Mouse (Mus musculus) forebrain, embryonic 14.5 days (tissue): ENCODE results near the gene Far2. TPM values are rescaled to one million over a fixed set of nuclear protein-coding genes. Genes with fewer than 3 reads are reported as not detected.
"Not testable (repeated sequence)": the region's sequence is repeated elsewhere in the genome, so short reads cannot be mapped to it uniquely, and the experiment has no call there.

Source experiments
- ATAC-seq: fragments of 200-750 bp; cut with Nextera tagmentation; 2 replicates; pipeline ENCODE4 v1.8.0; 2017; ENCODE audit warnings: mild to moderate bottlenecking, moderate library complexity
- DNase-seq: peaks from one replicate; pipeline ENCODE4 v3.0.0-alpha.2; 2015; ENCODE audit warnings: low spot score
- H3K27ac ChIP-seq: fragments of 300-500 bp; sonication (generic); 2 replicates; pipeline ENCODE4 v1.5.1; 2014; ENCODE audit warnings: low read depth, mild to moderate bottlenecking, control low read depth, low read length, moderate library complexity
- H3K27me3 ChIP-seq: fragments of 300-500 bp; sonication (generic); replicated peaks from 2 replicates; pipeline ENCODE4 v1.6.1; 2014; ENCODE audit warnings: low read length, control low read depth, mixed read lengths; ENCODE audit not compliant: control insufficient read depth, insufficient read depth
- H3K36me3 ChIP-seq: fragments of 300-500 bp; sonication (generic); 2 replicates; pipeline ENCODE4 v1.6.1; 2014; ENCODE audit warnings: low read length, control low read depth; ENCODE audit not compliant: control insufficient read depth, insufficient read depth
- H3K4me1 ChIP-seq: fragments of 300-500 bp; sonication (generic); 2 replicates; pipeline ENCODE4 v1.6.1; 2014; ENCODE audit warnings: antibody characterized with exemption, low read length, control low read depth; ENCODE audit not compliant: control insufficient read depth, insufficient read depth
- H3K4me2 ChIP-seq: fragments of 300-500 bp; sonication (generic); 2 replicates; pipeline ENCODE4 v1.6.1; 2014; ENCODE audit warnings: mild to moderate bottlenecking, control low read depth, low read length
- H3K4me3 ChIP-seq: fragments of 300-500 bp; sonication (generic); 2 replicates; pipeline ENCODE4 v1.5.1; 2014; ENCODE audit warnings: low read depth, low read length, control low read depth
- H3K9ac ChIP-seq: fragments of 300-500 bp; sonication (generic); 2 replicates; pipeline ENCODE4 v1.6.1; 2014; ENCODE audit warnings: mild to moderate bottlenecking, low read length, control low read depth, moderate library complexity
- H3K9me3 ChIP-seq: fragments of 300-500 bp; sonication (generic); replicated peaks from 2 replicates; pipeline ENCODE4 v1.6.1; 2016; ENCODE audit warnings: low read length, control low read depth, mixed read lengths; ENCODE audit not compliant: control insufficient read depth
- WGBS: fragments of 180-500 bp; shearing (Covaris S2); extraction: QIAGEN DNeasy Blood & Tissue Kit; methylation state at CpG from one replicate; pipeline ENCODE4 v1.1.7; 2014; 5-methylcytosine and 5-hydroxymethylcytosine counted together
- polyA plus RNA-seq: library from polyadenylated mRNA; unstranded; fragments of >200 nt; fragmentation: Nextera tagmentation; extraction: Ambion mirVana; gene quantifications from 2 replicates; pipeline ENCODE4 v1.2.1, GENCODE M21; 2014

Gene Far2
- polyA plus RNA-seq, 1 experiment from 2014 or later, result 8.6 TPM

- WGBS, result 56% methylated on average over 8 of the region's 8 CpGs
- DNase-seq (no peak), ATAC-seq (0 out of 2 replicates have a peak, but pooled peaks have one; percentile 20)
- Histone ChIP-seq H3K36me3 (no peaks in the 10 kb centered on the region), H3K4me1 (peaks cover 3% of the 10 kb centered on the region; the same call in 1 of the 2 replicates), H3K9ac (no peak overlapping the region), H3K4me2 (no peak overlapping the region), H3K27me3 (no peaks in the 10 kb centered on the region), H3K9me3 (no peaks in the 10 kb centered on the region), H3K27ac (no peak overlapping the region), H3K4me3 (no peak overlapping the region)
These were observed 61.8 kb downstream of the Far2 start for GRCm38 (mm10) chr6:148108741-148109472.

GRCm38 (mm10) chr6:148110996-148111633, 64.1 kb downstream of the Far2 start:
- DNase-seq (no peak), ATAC-seq (no peak)
- Histone ChIP-seq H3K4me3 (no peak overlapping the region), H3K4me1 (peaks cover 3% of the 10 kb centered on the region; the same call in 1 of the 2 replicates), H3K9ac (no peak overlapping the region), H3K27ac (no peak overlapping the region), H3K27me3 (no peaks in the 10 kb centered on the region), H3K36me3 (no peaks in the 10 kb centered on the region), H3K4me2 (no peak overlapping the region), H3K9me3 (no peaks in the 10 kb centered on the region)
- WGBS, result 93% methylated on average over 2 of the region's 2 CpGs

GRCm38 (mm10) chr6:148116371-148116770, 69.3 kb downstream of the Far2 start:
- Histone ChIP-seq H3K4me1 (no peaks in the 10 kb centered on the region), H3K27me3 (no peaks in the 10 kb centered on the region), H3K27ac (no peak overlapping the region), H3K36me3 (no peaks in the 10 kb centered on the region), H3K9me3 (no peaks in the 10 kb centered on the region), H3K9ac (no peak overlapping the region), H3K4me2 (no peak overlapping the region), H3K4me3 (no peak overlapping the region)
- no peak for ATAC-seq
- WGBS, result 89% methylated on average over 5 of the region's 5 CpGs
- no peak for DNase-seq

- Histone ChIP-seq H3K36me3 (no peaks in the 10 kb centered on the region), H3K9ac (no peak overlapping the region), H3K27ac (no peak overlapping the region), H3K9me3 (no peaks in the 10 kb centered on the region), H3K4me2 (no peak overlapping the region), H3K4me3 (no peak overlapping the region), H3K27me3 (no peaks in the 10 kb centered on the region), H3K4me1 (no peaks in the 10 kb centered on the region)
- WGBS, result 67% methylated on average over 3 of the region's 3 CpGs
- ATAC-seq (no peak), DNase-seq (no peak)
These were observed 69.8 kb downstream of the Far2 start for GRCm38 (mm10) chr6:148116907-148117306.

- Histone ChIP-seq H3K9me3 (no peaks in the 10 kb centered on the region), H3K27me3 (no peaks in the 10 kb centered on the region), H3K4me1 (no peaks in the 10 kb centered on the region), H3K27ac (no peak overlapping the region), H3K4me2 (no peak overlapping the region), H3K36me3 (no peaks in the 10 kb centered on the region), H3K4me3 (no peak overlapping the region), H3K9ac (no peak overlapping the region)
- no peak for ATAC-seq
- 91% methylated on average over 1 of the region's 1 CpGs for WGBS
- no peak for DNase-seq
These were observed 70.6 kb downstream of the Far2 start for GRCm38 (mm10) chr6:148117696-148118095.

- Histone ChIP-seq H3K4me3 (no peak overlapping the region), H3K4me1 (no peaks in the 10 kb centered on the region), H3K27ac (no peak overlapping the region), H3K9me3 (no peaks in the 10 kb centered on the region), H3K36me3 (no peaks in the 10 kb centered on the region), H3K27me3 (no peaks in the 10 kb centered on the region), H3K4me2 (no peak overlapping the region), H3K9ac (no peak overlapping the region)
- no peak for DNase-seq
- 88% methylated on average over 1 of the region's 1 CpGs for WGBS
- ATAC-seq, result no peak
These were observed 73.6 kb downstream of the Far2 start for GRCm38 (mm10) chr6:148120703-148121102.

GRCm38 (mm10) chr6:148126851-148127250, 79.8 kb downstream of the Far2 start:
- H3K4me2 ChIP-seq, H3K9me3 ChIP-seq, ATAC-seq, H3K27me3 ChIP-seq, H3K9ac ChIP-seq, H3K27ac ChIP-seq, H3K4me1 ChIP-seq, H3K36me3 ChIP-seq, H3K4me3 ChIP-seq, DNase-seq: not testable (repeated sequence)
- 79% methylated on average over 10 of the region's 10 CpGs for WGBS

- Histone ChIP-seq H3K4me1 (0 out of 2 replicates have a peak, but pooled peaks cover 3% of the 10 kb centered on the region), H3K9ac (no peak overlapping the region), H3K27me3 (no peaks in the 10 kb centered on the region), H3K27ac (no peak overlapping the region), H3K4me2 (peak overlapping the region; percentile 33), H3K4me3 (no peak overlapping the region), H3K36me3 (no peaks in the 10 kb centered on the region), H3K9me3 (no peaks in the 10 kb centered on the region)
- DNase-seq, result peak; percentile 54
- WGBS, result 6% methylated on average over 10 of the region's 10 CpGs
- ATAC-seq, result 0 out of 2 replicates have a peak, but pooled peaks have one; percentile 46
These were observed 85.3 kb downstream of the Far2 start for GRCm38 (mm10) chr6:148132314-148132713.

GRCm38 (mm10) chr6:148133536-148133935, 86.5 kb downstream of the Far2 start:
- Histone ChIP-seq H3K4me2 (no peak overlapping the region), H3K9ac (no peak overlapping the region), H3K36me3 (no peaks in the 10 kb centered on the region), H3K27me3 (no peaks in the 10 kb centered on the region), H3K4me3 (no peak overlapping the region), H3K9me3 (no peaks in the 10 kb centered on the region), H3K4me1 (0 out of 2 replicates have a peak, but pooled peaks cover 3% of the 10 kb centered on the region), H3K27ac (no peak overlapping the region)
- no peak for DNase-seq
- ATAC-seq, result no peak
